Mouse (Mus musculus) midbrain, embryonic 10.5 days (tissue): Measurements from ENCODE around the gene Plekha7. TPM values are rescaled to one million over a fixed set of nuclear protein-coding genes. Genes with fewer than 3 reads are reported as not detected.

Experiments used
- DNase-seq: peaks from one replicate; pipeline ENCODE4 v3.0.0-alpha.2; 2017; ENCODE audit warnings: low spot score
- H3K27ac ChIP-seq: fragments of 300-500 bp; sonication (generic); replicated peaks from 2 replicates; pipeline ENCODE4 v1.5.1; 2016; ENCODE audit warnings: mild to moderate bottlenecking
- H3K27me3 ChIP-seq: fragments of 300-500 bp; sonication (generic); 2 replicates; pipeline ENCODE4 v1.6.1; 2016; ENCODE audit warnings: low read depth, mild to moderate bottlenecking; ENCODE audit not compliant: poor library complexity, severe bottlenecking
- H3K36me3 ChIP-seq: fragments of 300-500 bp; sonication (generic); 2 replicates; pipeline ENCODE4 v1.6.1; 2016; ENCODE audit warnings: mild to moderate bottlenecking, moderate library complexity
- H3K4me1 ChIP-seq: fragments of 300-500 bp; sonication (generic); 2 replicates; pipeline ENCODE4 v1.6.1; 2016
- H3K4me3 ChIP-seq: fragments of 300-500 bp; sonication (generic); 2 replicates; pipeline ENCODE4 v1.5.1; 2016; ENCODE audit warnings: mild to moderate bottlenecking, moderate library complexity
- H3K9me3 ChIP-seq: fragments of 300-500 bp; sonication (generic); replicated peaks from 2 replicates; pipeline ENCODE4 v1.6.1; 2016; ENCODE audit warnings: mild to moderate bottlenecking
- WGBS: fragments of 180-500 bp; shearing (Covaris S2); methylation state at CpG from one replicate; pipeline ENCODE4 v1.1.7; 2016; 5-methylcytosine and 5-hydroxymethylcytosine counted together
- polyA plus RNA-seq: library from polyadenylated mRNA; unstranded; fragments of >200 nt; fragmentation: Nextera tagmentation; extraction: Ambion mirVana; gene quantifications from 2 replicates; pipeline ENCODE4 v1.2.1, GENCODE M21; 2016

Plekha7 gene
- polyA plus RNA-seq, 1 experiment from 2014 or later: 25.5 TPM

- no peaks in the 10 kb centered on the region for H3K27me3 ChIP-seq
- WGBS: 85% methylated on average over 12 of the region's 12 CpGs
- H3K27ac ChIP-seq: peak overlapping the region; percentile 88
- H3K36me3 ChIP-seq: no peaks in the 10 kb centered on the region
- no peaks in the 10 kb centered on the region for H3K9me3 ChIP-seq
- H3K4me1 ChIP-seq: peaks cover 86% of the 10 kb centered on the region
- H3K4me3 ChIP-seq: no peak overlapping the region
- DNase-seq: no peak
Measured at GRCm38 (mm10) chr7:116286173-116286572, 22.0 kb downstream of the Plekha7 start.

- no peaks in the 10 kb centered on the region for H3K36me3 ChIP-seq
- no peaks in the 10 kb centered on the region for H3K27me3 ChIP-seq
- no peaks in the 10 kb centered on the region for H3K9me3 ChIP-seq
- H3K27ac ChIP-seq: peak overlapping the region; percentile 88
- no peak for DNase-seq
- no peak overlapping the region for H3K4me3 ChIP-seq
- 77% methylated on average over 1 of the region's 1 CpGs for WGBS
- peaks cover 95% of the 10 kb centered on the region for H3K4me1 ChIP-seq
Measured at GRCm38 (mm10) chr7:116285216-116285615, 23.0 kb downstream of the Plekha7 start.

- WGBS: 3% methylated on average over 11 of the region's 11 CpGs
- H3K4me1 ChIP-seq: peaks cover 100% of the 10 kb centered on the region
Measured at GRCm38 (mm10) chr7:116282755-116283154, 25.4 kb downstream of the Plekha7 start.

GRCm38 (mm10) chr7:116280126-116280525 lies 28.1 kb downstream of the Plekha7 start:
- H3K36me3 ChIP-seq: no peaks in the 10 kb centered on the region
- 51% methylated on average over 5 of the region's 5 CpGs for WGBS
- H3K4me3 ChIP-seq: no peak overlapping the region
- no peaks in the 10 kb centered on the region for H3K27me3 ChIP-seq
- peaks cover 76% of the 10 kb centered on the region for H3K4me1 ChIP-seq
- no peaks in the 10 kb centered on the region for H3K9me3 ChIP-seq
- H3K27ac ChIP-seq: peak overlapping the region; percentile 88
- DNase-seq: peak; percentile 52

More at GRCm38 (mm10) chr7:116282755-116283154, 25.4 kb downstream of the Plekha7 start:
- DNase-seq: peak; percentile 88
- H3K4me3 ChIP-seq: peak overlapping the region; percentile 29
- peak overlapping the region; percentile 88 for H3K27ac ChIP-seq
- no peaks in the 10 kb centered on the region for H3K36me3 ChIP-seq
- no peaks in the 10 kb centered on the region for H3K27me3 ChIP-seq
- no peaks in the 10 kb centered on the region for H3K9me3 ChIP-seq

GRCm38 (mm10) chr7:116278280-116278679 lies 29.9 kb downstream of the Plekha7 start:
- no peak for DNase-seq
- peaks cover 61% of the 10 kb centered on the region for H3K4me1 ChIP-seq
- H3K27me3 ChIP-seq: no peaks in the 10 kb centered on the region
- 48% methylated on average over 9 of the region's 9 CpGs for WGBS
- H3K36me3 ChIP-seq: no peaks in the 10 kb centered on the region
- peak overlapping the region; percentile 79 for H3K27ac ChIP-seq
- H3K9me3 ChIP-seq: no peaks in the 10 kb centered on the region
- no peak overlapping the region for H3K4me3 ChIP-seq

GRCm38 (mm10) chr7:116276315-116276714 lies 31.9 kb downstream of the Plekha7 start:
- Histone ChIP-seq H3K4me3 (no peak overlapping the region), H3K4me1 (peaks cover 42% of the 10 kb centered on the region), H3K27ac (no peak overlapping the region), H3K27me3 (no peaks in the 10 kb centered on the region), H3K36me3 (peaks cover 4% of the 10 kb centered on the region; the same call in 1 of the 2 replicates), H3K9me3 (0 out of 2 replicates have a peak, but pooled peaks cover 8% of the 10 kb centered on the region)
- DNase-seq: no peak

- H3K27ac ChIP-seq: no peak overlapping the region
- DNase-seq: no peak
- 91% methylated on average over 6 of the region's 6 CpGs for WGBS
- H3K36me3 ChIP-seq: peaks cover 4% of the 10 kb centered on the region; the same call in 1 of the 2 replicates
- no peaks in the 10 kb centered on the region for H3K27me3 ChIP-seq
- H3K4me3 ChIP-seq: no peak overlapping the region
- 0 out of 2 replicates have a peak, but pooled peaks cover 8% of the 10 kb centered on the region for H3K9me3 ChIP-seq
- peaks cover 37% of the 10 kb centered on the region for H3K4me1 ChIP-seq
Measured at GRCm38 (mm10) chr7:116273111-116273510, 35.1 kb downstream of the Plekha7 start.

- H3K4me3 ChIP-seq: no peak overlapping the region
- peak overlapping the region; percentile 74 for H3K27ac ChIP-seq
- 0 out of 2 replicates have a peak, but pooled peaks cover 8% of the 10 kb centered on the region for H3K9me3 ChIP-seq
- 73% methylated on average over 6 of the region's 6 CpGs for WGBS
- peaks cover 49% of the 10 kb centered on the region for H3K4me1 ChIP-seq
- peaks cover 4% of the 10 kb centered on the region; the same call in 1 of the 2 replicates for H3K36me3 ChIP-seq
- DNase-seq: no peak
- H3K27me3 ChIP-seq: no peaks in the 10 kb centered on the region
Measured at GRCm38 (mm10) chr7:116269501-116269995, 38.6 kb downstream of the Plekha7 start.

- peaks cover 4% of the 10 kb centered on the region; the same call in 1 of the 2 replicates for H3K36me3 ChIP-seq
- H3K27ac ChIP-seq: peak overlapping the region; percentile 9; the same call in 1 of the 2 replicates
- no peaks in the 10 kb centered on the region for H3K27me3 ChIP-seq
- 0 out of 2 replicates have a peak, but pooled peaks cover 8% of the 10 kb centered on the region for H3K9me3 ChIP-seq
- peaks cover 61% of the 10 kb centered on the region for H3K4me1 ChIP-seq
- 67% methylated on average over 13 of the region's 13 CpGs for WGBS
- DNase-seq: no peak
- no peak overlapping the region for H3K4me3 ChIP-seq
Measured at GRCm38 (mm10) chr7:116268113-116268926, 39.9 kb downstream of the Plekha7 start.

GRCm38 (mm10) chr7:116263281-116263680 lies 44.9 kb downstream of the Plekha7 start:
- H3K27me3 ChIP-seq: no peaks in the 10 kb centered on the region
- DNase-seq: no peak
- H3K9me3 ChIP-seq: no peaks in the 10 kb centered on the region
- no peaks in the 10 kb centered on the region for H3K36me3 ChIP-seq
- 48% methylated on average over 7 of the region's 7 CpGs for WGBS
- H3K4me3 ChIP-seq: no peak overlapping the region
- H3K4me1 ChIP-seq: peaks cover 56% of the 10 kb centered on the region
- H3K27ac ChIP-seq: peak overlapping the region; percentile 64

GRCm38 (mm10) chr7:116262508-116262907 lies 45.7 kb downstream of the Plekha7 start:
- no peak for DNase-seq
- H3K27ac ChIP-seq: peak overlapping the region; percentile 64; the same call in 1 of the 2 replicates
- H3K4me1 ChIP-seq: peaks cover 52% of the 10 kb centered on the region
- H3K27me3 ChIP-seq: no peaks in the 10 kb centered on the region
- H3K4me3 ChIP-seq: no peak overlapping the region
- H3K36me3 ChIP-seq: no peaks in the 10 kb centered on the region
- WGBS: 27% methylated on average over 2 of the region's 2 CpGs
- no peaks in the 10 kb centered on the region for H3K9me3 ChIP-seq

GRCm38 (mm10) chr7:116262101-116262500 lies 46.1 kb downstream of the Plekha7 start:
- Histone ChIP-seq H3K27me3 (no peaks in the 10 kb centered on the region), H3K4me1 (peaks cover 52% of the 10 kb centered on the region), H3K4me3 (no peak overlapping the region), H3K27ac (0 out of 2 replicates have a peak overlapping the region, but pooled peaks have one; percentile 64), H3K36me3 (no peaks in the 10 kb centered on the region), H3K9me3 (no peaks in the 10 kb centered on the region)
- DNase-seq: no peak
- 38% methylated on average over 4 of the region's 4 CpGs for whole genome bisulfite sequencing
